Mouse (Mus musculus): ENCODE data around the gene Gm3252.
"Not testable (repeated sequence)": the region's sequence is repeated elsewhere in the genome, so short reads cannot be mapped to it uniquely, and the experiment has no call there.

Gm3252 gene

DNA sequence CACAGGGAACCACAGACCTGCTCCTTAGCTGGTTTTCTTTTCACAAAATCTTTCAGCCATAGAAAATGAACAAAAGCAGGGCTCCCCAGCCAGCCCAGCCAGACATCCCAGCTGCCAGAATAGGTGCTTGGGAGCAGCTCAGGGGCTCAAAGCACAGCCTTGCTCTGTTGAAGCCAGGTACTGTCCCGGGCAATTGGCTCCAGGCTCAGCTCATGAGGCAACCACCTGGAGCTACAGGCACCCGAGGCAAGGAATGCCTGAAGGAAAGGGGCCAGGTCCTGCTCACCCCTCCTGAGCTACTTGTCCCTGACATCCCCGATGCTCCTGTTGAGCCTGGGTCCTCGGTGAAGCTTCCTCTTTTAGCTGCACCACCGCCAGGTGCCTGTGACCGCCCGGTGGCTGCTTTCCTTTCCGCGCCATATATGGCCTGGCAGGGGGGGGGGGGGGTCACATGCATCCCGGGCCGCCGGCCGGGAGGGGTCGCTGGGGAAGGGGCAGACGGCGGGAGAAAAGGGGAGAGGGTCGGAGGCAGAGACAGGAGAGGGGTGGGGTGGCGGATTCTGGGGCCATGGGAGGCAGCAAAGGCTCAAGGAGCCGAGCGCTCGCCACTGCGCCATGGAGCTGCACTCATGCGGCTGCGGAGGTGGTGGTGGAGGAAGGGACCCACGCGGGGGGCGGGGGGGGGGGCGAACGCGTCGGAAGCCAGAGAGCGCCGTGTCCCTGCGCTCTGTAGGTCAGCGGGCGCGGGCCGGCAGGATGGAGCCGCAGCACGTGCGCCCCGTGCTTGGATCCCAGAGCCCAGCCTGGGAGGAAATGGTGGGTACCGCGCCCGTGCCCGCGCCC lies at the start of gene Gm3252:
Gene Gm3252 (plus strand): TSS at position 738 of the 843 bp plus-strand sequence.
- DNase-seq (ENCODE audit: low read depth, low spot score) = not testable (repeated sequence)

DNA sequence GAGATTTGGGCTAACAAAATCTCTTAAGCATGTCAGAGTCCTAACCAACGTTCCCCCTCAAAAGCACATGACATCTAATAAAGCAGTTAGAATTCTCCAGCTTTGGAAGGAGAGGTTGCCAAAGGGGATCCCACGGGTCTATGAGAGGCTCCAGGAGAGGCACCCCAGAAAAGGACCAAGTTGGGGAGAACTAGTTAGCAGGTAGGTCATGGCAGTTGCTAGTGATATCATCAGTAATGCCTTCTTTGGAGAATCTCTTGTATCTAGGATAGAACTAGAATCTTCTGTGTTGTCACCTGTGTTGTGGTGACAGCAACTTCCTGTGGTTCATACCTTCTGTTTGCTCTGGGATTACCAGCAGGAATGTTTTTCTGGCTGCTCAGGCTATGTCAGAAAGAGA lies 17.6 kb upstream of the Gm3252 start, which contains the start of gene Gm7876:
Gene Gm7876 (plus strand): TSS at position 301 of the 400 bp plus-strand sequence.
- DNase-seq (ENCODE audit: low read depth, low spot score) = not testable (repeated sequence)

DNA sequence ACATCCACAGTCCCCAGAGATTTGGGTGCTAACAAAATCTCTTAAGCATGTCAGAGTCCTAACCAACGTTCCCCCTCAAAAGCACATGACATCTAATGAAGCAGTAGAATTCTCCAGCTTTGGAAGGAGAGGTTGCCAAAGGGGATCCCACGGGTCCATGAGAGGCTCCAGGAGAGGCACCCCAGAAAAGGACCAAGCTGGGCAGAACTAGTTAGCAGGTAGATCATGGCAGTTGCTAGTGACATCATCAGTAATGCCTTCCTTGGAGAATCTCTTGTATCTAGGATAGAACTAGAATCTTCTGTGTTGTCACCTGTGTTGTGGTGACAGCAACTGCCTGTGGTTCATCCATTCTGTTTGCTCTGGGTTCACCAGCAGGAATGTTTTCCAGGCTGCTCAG lies 49.5 kb downstream of the Gm3252 start, which contains the start of gene Gm9602:
Gene Gm9602 (plus strand): TSS at position 301 of the 400 bp plus-strand sequence.
- DNase-seq (ENCODE audit: low read depth, low spot score) = not testable (repeated sequence)
